Mouse (Mus musculus) CD4-positive, CD25-positive, alpha-beta regulatory T cell, adult 2 months (primary cell): ENCODE results near the gene Ttc28.

ENCODE experiments used
- DNase-seq: peaks from one replicate; pipeline ENCODE4 v3.0.0-alpha.2; 2012; ENCODE audit warnings: low read depth, low spot score

The Ttc28 gene

DNA sequence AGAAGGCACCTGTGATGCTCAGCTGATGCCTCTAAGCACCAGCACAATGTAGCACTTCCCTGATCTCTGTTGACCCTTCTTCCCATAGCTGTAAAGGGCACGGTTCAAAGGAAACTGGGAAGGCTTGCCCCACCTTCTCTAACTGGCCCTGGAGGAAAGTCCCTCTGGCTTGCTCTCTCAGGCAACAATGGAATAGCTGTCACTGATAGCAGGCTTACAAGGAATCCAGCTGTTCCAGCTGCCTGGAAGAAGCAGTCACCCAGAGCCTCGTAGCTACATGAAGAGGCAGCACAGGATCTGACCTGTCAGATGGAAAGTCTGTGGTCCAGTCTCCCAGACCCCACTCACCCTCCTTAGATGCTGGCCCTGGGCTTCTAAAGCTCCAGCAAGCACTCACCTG lies 389.2 kb downstream of the Ttc28 start:
- DNase-seq, result no peak

DNA sequence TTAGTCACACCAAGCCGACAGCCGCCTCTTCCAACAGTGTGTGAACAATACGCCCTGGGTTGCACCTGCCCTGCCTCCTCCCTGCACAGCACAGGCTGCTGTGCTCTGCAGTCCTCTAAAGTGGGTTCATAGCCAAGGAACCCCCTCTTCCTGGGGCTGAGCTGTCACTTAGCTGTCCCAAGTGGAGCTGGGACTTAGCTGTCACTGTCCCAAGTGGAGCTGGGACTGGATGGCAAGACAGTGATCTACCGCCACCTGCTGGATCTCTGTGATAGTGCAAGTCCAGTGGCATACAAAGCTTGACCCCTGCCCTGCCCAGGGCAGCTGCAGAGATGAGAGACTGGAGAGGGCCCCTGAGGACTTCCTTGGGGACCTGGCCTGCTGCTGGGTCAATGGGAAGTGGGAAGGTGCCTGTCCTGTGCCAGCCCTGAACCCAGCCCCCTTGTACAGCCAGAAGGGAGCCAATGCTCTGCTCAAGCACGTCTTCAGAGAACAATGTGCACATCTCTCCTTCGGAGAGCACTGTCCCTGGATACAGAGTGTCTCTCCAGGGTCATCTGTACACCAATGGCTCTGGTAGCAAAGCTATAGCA lies 390.1 kb downstream of the Ttc28 start:
- peak; percentile 73 for DNase-seq

- DNase-seq, result no peak
These were observed 390.8 kb downstream of the Ttc28 start for GRCm38 (mm10) chr5:111270246-111271002.

- DNase-seq, result peak; percentile 79
These were observed 394.0 kb downstream of the Ttc28 start for GRCm38 (mm10) chr5:111273589-111273988.

- DNase-seq, result no peak
These were observed 395.3 kb downstream of the Ttc28 start for GRCm38 (mm10) chr5:111274948-111275347.

GRCm38 (mm10) chr5:111284420-111285175 lies 405.0 kb downstream of the Ttc28 start:
- no peak for DNase-seq

GRCm38 (mm10) chr5:111287571-111287970 lies 408.0 kb downstream of the Ttc28 start:
- no peak for DNase-seq

DNA sequence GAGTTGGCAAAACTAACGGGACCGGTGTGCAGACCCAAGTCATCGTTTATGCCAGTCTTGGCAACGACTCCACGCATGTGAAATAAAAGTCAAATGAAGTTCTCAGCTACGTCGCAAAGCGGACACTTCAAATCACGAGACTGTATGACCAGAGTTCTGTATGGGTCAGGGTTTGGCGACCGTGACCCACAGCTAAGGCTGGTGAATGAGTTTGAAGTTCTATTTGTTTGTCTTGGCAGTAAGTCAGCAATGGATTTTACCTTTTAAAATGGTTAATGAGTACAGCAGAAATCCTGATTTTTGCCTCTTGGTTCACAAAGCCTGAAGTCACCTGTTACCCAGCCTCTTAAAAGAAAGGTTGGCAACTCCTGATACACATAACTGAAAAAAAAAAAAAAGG lies 408.9 kb downstream of the Ttc28 start:
- DNase-seq, result no peak

GRCm38 (mm10) chr5:111290071-111290470 lies 410.5 kb downstream of the Ttc28 start:
- no peak for DNase-seq

DNA sequence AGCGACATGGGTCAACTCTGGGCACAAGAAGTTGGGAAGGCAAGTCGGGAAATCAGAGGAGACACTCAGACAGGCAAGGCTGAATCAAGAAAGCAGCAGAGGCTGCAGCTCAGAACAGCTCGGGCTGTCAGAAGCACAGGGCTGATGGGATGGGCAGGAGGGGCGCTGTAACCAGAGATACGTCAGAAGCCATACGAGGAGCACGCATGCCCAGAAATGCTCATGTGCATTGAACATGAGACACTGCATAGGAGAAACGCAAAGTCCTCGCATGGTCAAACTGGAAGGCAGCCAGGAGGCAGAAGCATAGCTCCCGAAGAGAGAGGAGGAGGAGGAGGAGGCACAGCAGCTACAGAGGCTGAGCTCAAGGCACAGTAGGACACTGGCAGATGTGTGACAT lies 412.0 kb downstream of the Ttc28 start:
- no peak for DNase-seq

GRCm38 (mm10) chr5:111297801-111298200 lies 418.2 kb downstream of the Ttc28 start:
- no peak for DNase-seq

DNA sequence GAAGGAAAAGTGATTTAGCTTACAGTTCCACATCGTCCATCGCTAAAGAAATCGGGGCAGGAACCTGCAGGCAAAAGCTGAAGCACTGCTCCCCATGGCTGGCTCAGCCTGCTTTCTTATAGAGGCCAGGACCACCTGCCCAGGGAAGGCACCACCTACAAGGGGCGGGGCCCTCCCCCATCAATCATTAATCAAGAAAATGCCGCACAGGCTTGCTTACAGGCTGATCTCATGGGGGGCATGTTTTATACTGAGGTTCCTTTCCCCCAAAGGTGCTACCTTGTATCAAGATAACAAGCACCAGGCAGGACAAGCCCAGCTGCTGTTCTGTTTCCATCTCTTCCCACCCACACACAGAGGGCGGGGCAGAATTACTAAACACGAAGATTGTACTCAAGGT lies 419.1 kb downstream of the Ttc28 start:
- DNase-seq, result no peak

DNA sequence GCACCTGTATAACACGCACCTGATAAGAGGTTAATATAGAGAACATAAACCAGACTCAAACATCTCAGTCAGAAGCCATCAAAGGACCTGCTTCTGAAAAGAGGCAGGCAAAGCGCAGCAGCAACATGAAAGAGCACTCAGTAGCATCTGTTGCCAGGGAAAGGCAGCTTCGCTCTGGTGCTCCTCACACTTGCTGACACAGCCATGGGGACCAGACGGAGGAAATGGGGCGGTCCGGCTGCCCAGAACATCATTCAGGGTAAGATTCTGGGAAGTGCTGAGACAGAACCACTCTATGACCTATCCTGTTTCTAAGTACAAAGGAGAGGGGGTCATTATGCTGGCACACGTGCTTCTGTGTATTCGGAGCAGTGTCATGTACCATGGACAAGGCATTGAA lies 421.2 kb downstream of the Ttc28 start:
- no peak for DNase-seq

DNA sequence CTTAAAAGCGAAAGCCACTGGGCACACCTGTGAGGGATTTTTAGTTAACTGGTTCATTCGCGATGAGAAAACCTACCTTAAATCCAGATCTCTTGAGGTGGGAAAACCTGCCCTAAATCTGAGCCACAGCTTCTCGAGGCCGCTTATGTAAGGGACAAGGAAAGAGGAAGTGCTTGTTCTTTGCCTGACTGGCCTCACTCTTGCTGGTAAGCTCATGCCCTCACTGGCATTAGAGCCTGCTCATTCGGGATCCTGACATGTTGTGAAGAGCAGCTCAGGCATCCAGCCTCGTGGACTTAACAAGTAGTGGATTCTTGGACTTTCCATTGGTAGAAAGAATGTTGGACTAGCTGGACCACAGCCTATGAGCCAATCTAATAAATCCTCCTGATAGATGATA lies 422.1 kb downstream of the Ttc28 start:
- DNase-seq, result no peak

- DNase-seq, result peak; percentile 45
These were observed 425.1 kb downstream of the Ttc28 start for GRCm38 (mm10) chr5:111304730-111305129.

- DNase-seq, result no peak
These were observed 430.6 kb downstream of the Ttc28 start for GRCm38 (mm10) chr5:111310185-111310584.

GRCm38 (mm10) chr5:111313833-111314232 lies 434.2 kb downstream of the Ttc28 start:
- DNase-seq, result no peak

- DNase-seq, result no peak
These were observed 435.5 kb downstream of the Ttc28 start for GRCm38 (mm10) chr5:111315061-111315460.

DNA sequence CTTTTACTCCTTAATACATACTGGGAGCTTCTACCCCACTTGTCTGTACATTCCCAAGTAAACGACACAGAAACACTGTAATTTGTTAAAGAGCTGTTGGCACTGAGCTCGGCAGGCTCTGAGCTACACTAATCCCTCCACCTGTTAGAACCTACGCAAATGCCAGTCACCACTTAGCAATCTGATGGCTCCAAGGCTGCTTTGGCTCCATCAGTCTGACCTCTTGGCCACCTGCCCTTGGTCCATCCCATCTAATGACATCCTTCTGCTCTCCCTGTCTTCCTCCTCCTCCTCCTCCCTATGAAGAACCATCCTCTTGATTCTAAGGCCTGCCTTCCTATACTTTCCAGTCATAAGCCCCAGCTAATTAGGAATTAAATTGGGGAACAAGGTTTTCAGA lies 437.9 kb downstream of the Ttc28 start:
- no peak for DNase-seq

- DNase-seq, result no peak
These were observed 439.3 kb downstream of the Ttc28 start for GRCm38 (mm10) chr5:111318946-111319345.

DNA sequence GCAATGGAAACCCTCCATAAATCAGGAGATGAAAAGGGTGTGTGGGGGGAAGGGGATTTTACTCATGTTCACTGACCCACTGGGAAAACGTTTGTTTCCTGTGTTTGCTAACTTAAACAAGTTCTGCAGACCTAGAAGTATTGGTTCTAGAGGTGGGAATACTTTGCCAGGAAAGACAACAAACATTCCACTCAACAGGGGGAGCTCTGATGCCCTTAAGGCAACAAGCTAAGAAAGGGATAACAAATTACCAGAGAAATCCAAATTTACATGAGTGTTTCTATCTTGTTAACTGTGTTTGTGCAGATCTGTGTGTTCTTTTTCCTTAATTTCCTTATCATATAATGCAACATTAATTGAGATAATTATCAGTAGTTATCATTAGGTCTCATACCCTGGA lies 446.2 kb downstream of the Ttc28 start:
- no peak for DNase-seq

GRCm38 (mm10) chr5:111327420-111327819 lies 447.8 kb downstream of the Ttc28 start:
- no peak for DNase-seq
